Mouse (Mus musculus) heart, embryonic 15.5 days (tissue): Measurements from ENCODE around the gene Bok. TPM values are rescaled to one million over a fixed set of nuclear protein-coding genes. Genes with fewer than 3 reads are reported as not detected.

ENCODE experiments used
- ATAC-seq: fragments of 200-750 bp; cut with Nextera tagmentation; replicated peaks from 2 replicates; pipeline ENCODE4 v1.8.0; 2017; ENCODE audit warnings: low read depth, moderate TSS enrichment; ENCODE audit not compliant: insufficient number of reproducible peaks, insufficient read depth, low FRiP score
- H3K27ac ChIP-seq: fragments of 300-500 bp; sonication (generic); 2 replicates; pipeline ENCODE4 v1.5.1; 2015; ENCODE audit warnings: mild to moderate bottlenecking, inconsistent platforms
- H3K27me3 ChIP-seq: fragments of 300-500 bp; sonication (generic); 2 replicates; pipeline ENCODE4 v1.6.1; 2015; ENCODE audit warnings: inconsistent platforms
- H3K36me3 ChIP-seq: fragments of 300-500 bp; sonication (generic); 2 replicates; pipeline ENCODE4 v1.6.1; 2015; ENCODE audit warnings: mild to moderate bottlenecking, inconsistent platforms
- H3K4me1 ChIP-seq: fragments of 300-500 bp; sonication (generic); replicated peaks from 2 replicates; pipeline ENCODE4 v1.6.1; 2015; ENCODE audit warnings: inconsistent platforms
- H3K4me2 ChIP-seq: fragments of 300-500 bp; sonication (generic); 2 replicates; pipeline ENCODE4 v1.6.1; 2015; ENCODE audit warnings: inconsistent platforms, mild to moderate bottlenecking, moderate library complexity
- H3K4me3 ChIP-seq: fragments of 300-500 bp; sonication (generic); 2 replicates; pipeline ENCODE4 v1.5.1; 2015; ENCODE audit warnings: mild to moderate bottlenecking, inconsistent platforms
- H3K9ac ChIP-seq: fragments of 300-500 bp; sonication (generic); 2 replicates; pipeline ENCODE4 v1.6.1; 2015; ENCODE audit warnings: mild to moderate bottlenecking, inconsistent platforms
- H3K9me3 ChIP-seq: fragments of 300-500 bp; sonication (generic); replicated peaks from 2 replicates; pipeline ENCODE4 v1.6.1; 2016; ENCODE audit warnings: inconsistent platforms
- WGBS: fragments of 180-500 bp; shearing (Covaris S2); methylation state at CpG from one replicate; pipeline ENCODE4 v1.1.7; 2015; ENCODE audit warnings: mixed read lengths; 5-methylcytosine and 5-hydroxymethylcytosine counted together
- polyA plus RNA-seq: library from polyadenylated mRNA; unstranded; fragments of >200 nt; fragmentation: Nextera tagmentation; extraction: Ambion mirVana; gene quantifications from 2 replicates; pipeline ENCODE4 v1.2.1, GENCODE M21; 2015

Gene Bok
- polyA plus RNA-seq, 1 experiment from 2014 or later: 38.2 TPM

DNA sequence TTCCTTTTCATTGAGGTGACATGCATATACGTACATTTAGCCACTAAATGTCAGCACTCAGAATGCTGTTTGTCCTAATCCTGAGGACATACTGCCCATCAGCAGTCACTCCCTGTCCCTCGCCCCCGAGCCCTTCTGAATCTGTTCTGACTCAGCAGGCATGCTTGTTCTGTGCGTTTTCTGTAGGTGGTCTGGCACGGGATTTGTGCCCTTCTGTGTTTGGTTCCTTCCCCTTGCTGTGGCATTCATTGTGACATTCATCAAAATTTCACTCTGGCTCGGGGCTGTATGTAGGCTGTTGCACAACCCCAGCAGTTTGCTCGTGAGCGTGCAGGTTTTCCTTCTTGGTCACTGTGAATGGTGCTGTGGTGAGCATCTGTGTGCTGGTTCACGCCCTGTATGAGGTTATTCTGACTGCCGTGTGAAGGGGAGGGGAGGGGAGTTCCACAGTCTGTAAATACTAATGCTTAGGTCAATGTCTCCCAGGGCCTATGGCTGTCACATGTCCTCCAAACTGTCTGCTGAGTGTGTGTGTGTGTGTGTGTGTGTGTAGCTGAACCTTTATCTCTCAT, 6.4 kb downstream of the Bok start:
- peaks cover 37% of the 10 kb centered on the region for H3K4me1 ChIP-seq
- H3K36me3 ChIP-seq: no peaks in the 10 kb centered on the region; the same call in 1 of the 2 replicates
- H3K4me3 ChIP-seq: no peak overlapping the region
- 78% methylated on average over 10 of the region's 10 CpGs for WGBS
- no peak for ATAC-seq
- no peaks in the 10 kb centered on the region for H3K9me3 ChIP-seq
- H3K9ac ChIP-seq: no peak overlapping the region
- no peaks in the 10 kb centered on the region for H3K27me3 ChIP-seq
- no peak overlapping the region for H3K4me2 ChIP-seq
- no peak overlapping the region for H3K27ac ChIP-seq

DNA sequence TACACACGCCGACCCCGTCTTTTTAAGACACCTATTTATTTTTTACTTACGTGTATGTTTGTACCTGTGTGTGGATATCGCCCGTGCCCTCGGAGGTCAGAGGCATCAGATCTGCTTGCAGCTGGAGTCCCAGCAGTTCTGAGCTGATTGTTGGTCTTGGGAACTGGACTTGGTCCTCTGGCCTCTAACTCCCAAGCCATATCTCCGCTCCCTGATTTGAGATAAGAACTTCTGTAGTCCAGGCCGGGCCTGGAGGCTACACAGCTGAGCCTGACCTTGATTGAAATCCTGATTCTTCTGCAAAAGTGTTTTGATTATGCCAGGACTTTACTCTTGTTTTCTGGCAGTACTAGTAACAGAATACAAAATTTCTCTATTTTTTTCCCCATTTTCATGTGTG, 7.3 kb downstream of the Bok start:
- Histone ChIP-seq H3K36me3 (no peaks in the 10 kb centered on the region; the same call in 1 of the 2 replicates), H3K27ac (no peak overlapping the region), H3K4me2 (no peak overlapping the region), H3K27me3 (no peaks in the 10 kb centered on the region), H3K9me3 (no peaks in the 10 kb centered on the region), H3K4me3 (no peak overlapping the region), H3K9ac (no peak overlapping the region), H3K4me1 (peaks cover 39% of the 10 kb centered on the region)
- ATAC-seq: no peak
- 84% methylated on average over 9 of the region's 9 CpGs for WGBS

DNA sequence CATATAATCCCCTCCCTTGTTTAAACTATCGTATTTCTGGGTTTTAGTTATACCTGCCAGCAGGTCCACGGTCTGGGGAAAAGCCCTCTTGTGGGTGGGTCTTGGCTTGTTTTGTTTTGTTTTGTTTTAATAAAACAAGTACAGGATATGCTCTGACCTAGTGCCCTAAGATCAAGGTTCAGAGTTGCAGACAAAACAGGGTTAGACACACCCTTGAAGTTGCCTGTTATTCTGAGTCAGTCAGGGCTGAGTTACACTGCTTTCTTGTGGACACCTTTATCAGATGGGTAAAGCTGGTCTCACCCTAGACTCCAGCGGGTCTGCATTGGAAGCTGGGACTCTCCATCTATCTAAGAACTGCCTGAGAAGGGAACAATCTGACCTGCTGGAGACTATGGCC, 8.0 kb downstream of the Bok start:
- Histone ChIP-seq H3K9ac (no peak overlapping the region), H3K36me3 (no peaks in the 10 kb centered on the region; the same call in 1 of the 2 replicates), H3K27me3 (no peaks in the 10 kb centered on the region), H3K4me1 (peaks cover 33% of the 10 kb centered on the region), H3K4me3 (no peak overlapping the region), H3K4me2 (no peak overlapping the region), H3K9me3 (no peaks in the 10 kb centered on the region), H3K27ac (no peak overlapping the region)
- no peak for ATAC-seq
- WGBS: 86% methylated on average over 3 of the region's 3 CpGs

DNA sequence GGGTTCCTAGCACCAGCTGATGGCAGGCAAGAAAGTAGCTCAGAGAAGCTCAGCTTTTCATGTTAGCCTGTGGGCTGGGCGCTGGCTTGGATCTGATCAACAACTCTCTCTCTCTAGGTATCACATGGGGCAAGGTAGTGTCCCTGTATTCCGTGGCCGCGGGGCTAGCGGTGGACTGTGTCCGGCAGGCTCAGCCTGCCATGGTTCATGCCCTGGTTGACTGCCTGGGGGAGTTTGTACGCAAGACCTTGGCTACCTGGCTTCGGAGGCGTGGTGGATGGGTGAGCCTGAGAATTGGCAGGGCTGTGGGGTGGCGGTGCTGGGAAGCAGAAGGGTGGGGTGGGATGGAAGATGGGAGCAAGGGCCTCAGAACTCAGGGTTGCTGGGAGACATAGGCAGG, 8.5 kb downstream of the Bok start:
- no peak overlapping the region for H3K27ac ChIP-seq
- no peak overlapping the region for H3K9ac ChIP-seq
- WGBS: 94% methylated on average over 10 of the region's 10 CpGs
- H3K4me1 ChIP-seq: peaks cover 29% of the 10 kb centered on the region
- no peak overlapping the region for H3K4me3 ChIP-seq
- H3K4me2 ChIP-seq: no peak overlapping the region
- H3K36me3 ChIP-seq: no peaks in the 10 kb centered on the region; the same call in 1 of the 2 replicates
- no peak for ATAC-seq
- H3K27me3 ChIP-seq: no peaks in the 10 kb centered on the region
- H3K9me3 ChIP-seq: no peaks in the 10 kb centered on the region

DNA sequence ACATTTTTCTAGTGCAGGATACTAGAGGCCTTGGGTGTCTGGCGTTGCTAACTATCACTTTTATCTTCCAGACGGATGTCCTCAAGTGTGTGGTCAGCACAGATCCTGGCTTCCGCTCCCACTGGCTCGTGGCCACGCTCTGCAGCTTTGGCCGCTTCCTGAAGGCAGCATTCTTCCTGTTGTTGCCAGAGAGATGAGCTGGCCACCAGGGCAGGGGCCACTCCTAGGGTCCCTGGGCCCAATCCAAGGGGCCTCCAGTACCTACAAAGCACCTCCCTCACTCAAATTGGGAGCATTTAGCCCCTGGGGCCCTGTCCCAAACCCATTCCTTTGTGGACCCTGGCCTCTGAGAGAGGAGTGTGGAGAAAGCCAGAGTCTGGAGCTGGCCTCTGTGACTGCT, 9.5 kb downstream of the Bok start:
- Histone ChIP-seq H3K9me3 (no peaks in the 10 kb centered on the region), H3K4me3 (no peak overlapping the region), H3K27ac (peak overlapping the region; percentile 72), H3K9ac (no peak overlapping the region), H3K36me3 (no peaks in the 10 kb centered on the region), H3K4me1 (peaks cover 28% of the 10 kb centered on the region), H3K27me3 (no peaks in the 10 kb centered on the region), H3K4me2 (no peak overlapping the region)
- 25% methylated on average over 6 of the region's 6 CpGs for WGBS
- no peak; the same call in 1 of the 2 replicates for ATAC-seq

DNA sequence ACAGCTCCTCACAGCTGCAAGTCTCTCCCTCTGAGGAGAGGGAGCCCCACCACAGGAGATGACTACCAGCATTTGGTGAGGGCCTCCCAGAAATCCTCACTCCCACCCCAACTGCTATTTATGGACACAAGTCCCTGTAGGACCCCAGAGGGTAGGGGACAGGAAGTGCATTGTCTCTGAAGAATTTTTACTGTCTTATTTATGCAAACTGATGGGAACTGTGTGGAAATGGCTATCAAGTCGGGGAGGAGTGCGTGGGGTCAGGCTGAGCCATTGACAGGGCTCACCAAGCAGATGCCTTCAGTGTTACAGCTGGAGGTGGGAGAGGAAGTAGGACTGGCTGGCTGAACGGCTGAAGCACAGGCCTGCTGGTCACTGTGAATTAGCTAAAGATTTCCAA, 11.9 kb downstream of the Bok start:
- H3K36me3 ChIP-seq: no peaks in the 10 kb centered on the region
- no peak overlapping the region for H3K4me2 ChIP-seq
- H3K9ac ChIP-seq: no peak overlapping the region
- peak overlapping the region; percentile 35 for H3K27ac ChIP-seq
- no peaks in the 10 kb centered on the region for H3K27me3 ChIP-seq
- H3K9me3 ChIP-seq: no peaks in the 10 kb centered on the region
- 0 out of 2 replicates have a peak, but pooled peaks have one; percentile 29 for ATAC-seq
- 41% methylated on average over 3 of the region's 3 CpGs for WGBS
- peaks cover 28% of the 10 kb centered on the region for H3K4me1 ChIP-seq
- no peak overlapping the region for H3K4me3 ChIP-seq

DNA sequence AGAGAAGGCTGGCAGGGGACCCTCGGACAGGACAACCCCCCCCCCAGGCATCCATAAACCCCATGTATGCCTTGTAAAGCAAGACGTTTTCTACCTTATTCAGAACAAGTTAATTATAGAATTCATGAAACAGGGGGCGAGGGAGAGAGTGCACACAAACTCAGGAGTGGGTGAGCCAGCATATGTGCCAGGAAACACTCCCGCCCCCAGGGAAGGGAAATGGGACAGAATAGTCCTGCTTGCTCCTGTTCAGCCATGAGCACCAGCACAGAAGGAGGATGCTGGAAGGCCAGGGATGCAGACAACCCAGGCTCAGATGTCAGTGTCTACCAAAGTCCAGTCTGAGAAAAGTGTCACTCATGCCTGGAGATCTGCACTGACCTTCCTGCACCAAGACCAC, 13.7 kb downstream of the Bok start:
- no peaks in the 10 kb centered on the region for H3K9me3 ChIP-seq
- H3K36me3 ChIP-seq: 0 out of 2 replicates have a peak, but pooled peaks cover 7% of the 10 kb centered on the region
- H3K9ac ChIP-seq: no peak overlapping the region
- H3K27ac ChIP-seq: no peak overlapping the region
- no peak overlapping the region for H3K4me2 ChIP-seq
- ATAC-seq: no peak
- H3K4me1 ChIP-seq: peaks cover 28% of the 10 kb centered on the region
- no peak overlapping the region for H3K4me3 ChIP-seq
- H3K27me3 ChIP-seq: no peaks in the 10 kb centered on the region
- WGBS: 68% methylated on average over 4 of the region's 4 CpGs

DNA sequence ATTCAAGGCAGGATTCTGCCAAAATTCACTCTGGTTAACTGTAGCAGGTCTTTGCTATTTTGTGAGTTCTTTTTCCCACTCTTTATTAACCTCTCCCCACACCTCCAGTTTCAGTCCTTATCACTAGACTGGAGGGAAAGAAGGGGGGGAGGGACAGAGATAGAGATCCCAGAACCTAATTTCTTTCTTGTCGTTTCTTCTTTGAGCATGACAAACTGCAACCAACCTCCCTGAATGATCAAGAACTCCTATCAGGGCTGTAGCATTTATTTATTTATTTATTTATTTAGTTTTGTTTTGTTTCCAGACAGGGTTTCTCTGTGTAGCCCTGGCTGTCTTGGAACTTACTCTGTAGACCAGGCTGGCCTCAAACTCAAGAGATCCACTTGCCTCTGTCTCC, 16.6 kb downstream of the Bok start:
- 45% methylated on average over 1 of the region's 1 CpGs for WGBS
- Histone ChIP-seq H3K4me3 (no peak overlapping the region), H3K4me1 (peaks cover 8% of the 10 kb centered on the region), H3K27ac (no peak overlapping the region), H3K9me3 (no peaks in the 10 kb centered on the region), H3K4me2 (no peak overlapping the region), H3K9ac (no peak overlapping the region), H3K27me3 (no peaks in the 10 kb centered on the region), H3K36me3 (0 out of 2 replicates have a peak, but pooled peaks cover 20% of the 10 kb centered on the region)
- ATAC-seq: no peak

DNA sequence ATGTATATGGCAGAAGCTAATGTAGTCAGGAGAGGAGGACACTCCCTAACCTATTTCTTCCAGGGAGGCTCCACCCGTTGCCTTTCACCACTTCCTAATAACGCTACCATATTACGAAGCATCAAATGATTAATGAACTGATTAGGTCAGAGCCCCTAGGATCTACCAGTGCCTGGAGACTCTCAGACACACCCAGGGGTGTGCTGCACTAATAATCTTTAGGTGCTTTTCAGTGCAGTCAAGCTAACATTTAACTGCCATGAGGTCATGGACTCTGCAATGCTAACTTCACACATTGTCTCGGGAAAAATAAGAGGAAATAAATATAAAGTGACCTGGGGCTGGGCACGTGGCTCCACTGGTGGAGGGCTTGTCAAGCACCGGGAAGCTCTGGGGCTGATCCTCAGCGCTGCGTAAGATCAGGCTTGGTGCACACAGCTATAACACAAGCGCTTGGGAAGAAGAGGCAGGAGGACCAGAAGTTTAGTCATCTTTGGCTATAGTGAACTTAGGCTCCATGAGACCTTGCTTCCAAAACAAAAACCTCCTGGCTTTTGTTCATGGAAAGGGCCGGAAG, 18.1 kb downstream of the Bok start:
- whole genome bisulfite sequencing: 82% methylated on average over 10 of the region's 10 CpGs

DNA sequence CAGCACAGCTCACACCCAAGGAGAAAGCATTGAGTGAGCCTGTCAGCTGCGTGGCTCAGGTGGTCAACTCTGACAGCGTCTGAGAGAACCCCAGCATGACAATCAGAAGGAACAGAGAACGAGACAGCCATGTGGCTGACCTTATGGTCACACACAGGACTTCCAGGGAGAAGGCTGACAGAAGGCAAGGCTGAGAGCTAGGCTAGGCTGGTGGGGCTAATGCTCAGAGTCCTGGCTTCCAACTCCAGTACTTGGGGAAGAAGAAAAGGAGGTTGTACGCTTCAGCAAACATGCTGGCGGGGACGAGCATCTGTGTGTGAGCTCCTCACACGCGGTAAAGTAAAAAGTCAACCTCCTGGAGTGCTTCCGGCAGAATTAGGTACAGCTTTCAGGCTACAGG, 18.9 kb downstream of the Bok start:
- Histone ChIP-seq H3K9ac (no peak overlapping the region), H3K27ac (no peak overlapping the region), H3K4me1 (no peaks in the 10 kb centered on the region), H3K4me3 (no peak overlapping the region), H3K36me3 (0 out of 2 replicates have a peak, but pooled peaks cover 24% of the 10 kb centered on the region), H3K4me2 (no peak overlapping the region), H3K9me3 (no peaks in the 10 kb centered on the region), H3K27me3 (no peaks in the 10 kb centered on the region)
- no peak for ATAC-seq
- 85% methylated on average over 9 of the region's 9 CpGs for WGBS

More for the DNA sequence above, 18.1 kb downstream of the Bok start:
- no peaks in the 10 kb centered on the region for H3K27me3 ChIP-seq
- no peak overlapping the region for H3K9ac ChIP-seq
- H3K9me3 ChIP-seq: no peaks in the 10 kb centered on the region
- no peak overlapping the region for H3K27ac ChIP-seq
- H3K4me2 ChIP-seq: no peak overlapping the region
- ATAC-seq: no peak
- H3K36me3 ChIP-seq: 0 out of 2 replicates have a peak, but pooled peaks cover 24% of the 10 kb centered on the region
- H3K4me3 ChIP-seq: no peak overlapping the region
- no peaks in the 10 kb centered on the region for H3K4me1 ChIP-seq

DNA sequence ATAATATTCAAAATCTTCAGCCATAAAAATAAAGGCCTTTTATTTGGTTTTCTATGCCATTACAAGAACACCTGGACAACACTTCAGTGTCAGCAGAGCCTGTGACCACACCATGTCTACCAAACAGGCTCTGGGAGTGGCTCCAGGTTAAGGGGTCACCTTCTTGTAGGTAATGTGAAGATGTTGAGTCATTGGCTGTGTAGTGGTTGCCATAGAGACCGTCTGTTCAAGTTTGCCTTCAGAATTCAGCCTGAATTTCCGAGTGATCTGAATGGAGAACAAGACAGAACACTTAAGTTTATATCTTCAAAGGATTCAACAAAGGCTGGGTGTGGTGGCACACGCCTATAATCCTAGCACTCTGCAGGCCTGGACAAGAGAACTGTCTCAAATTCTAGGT, 19.9 kb downstream of the Bok start:
- Histone ChIP-seq H3K4me3 (no peak overlapping the region), H3K36me3 (0 out of 2 replicates have a peak, but pooled peaks cover 24% of the 10 kb centered on the region), H3K4me1 (no peaks in the 10 kb centered on the region), H3K9ac (no peak overlapping the region), H3K27ac (no peak overlapping the region), H3K4me2 (no peak overlapping the region), H3K27me3 (no peaks in the 10 kb centered on the region), H3K9me3 (no peaks in the 10 kb centered on the region)
- ATAC-seq: no peak
- 75% methylated on average over 3 of the region's 3 CpGs for WGBS

DNA sequence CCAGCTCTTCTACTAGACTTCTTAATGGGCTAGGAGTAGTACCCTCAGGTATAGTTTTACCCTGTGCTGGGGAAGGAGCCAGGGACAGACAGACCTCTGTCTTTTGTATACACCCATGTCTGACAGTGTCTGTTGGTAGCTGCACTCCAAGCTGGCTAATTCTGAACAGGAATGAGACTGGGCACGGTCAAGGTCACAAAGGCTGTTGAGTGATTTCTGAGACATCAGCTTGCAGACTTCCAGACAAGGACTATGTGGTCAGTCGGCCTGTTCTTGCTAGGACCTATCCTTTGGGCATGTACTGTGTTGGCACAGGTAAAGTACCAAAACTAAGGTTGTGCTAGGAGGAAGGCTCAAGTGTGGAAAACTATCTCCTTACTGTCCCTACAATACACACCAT, 30.7 kb downstream of the Bok start:
- ATAC-seq: no peak
- H3K9me3 ChIP-seq: no peaks in the 10 kb centered on the region
- H3K4me1 ChIP-seq: peaks cover 19% of the 10 kb centered on the region
- no peak overlapping the region for H3K4me2 ChIP-seq
- no peaks in the 10 kb centered on the region for H3K27me3 ChIP-seq
- no peak overlapping the region for H3K4me3 ChIP-seq
- H3K36me3 ChIP-seq: peaks cover 12% of the 10 kb centered on the region
- no peak overlapping the region for H3K9ac ChIP-seq
- WGBS: 60% methylated on average over 2 of the region's 2 CpGs
- no peak overlapping the region for H3K27ac ChIP-seq
